Mouse (Mus musculus): ENCODE measurements around the gene Pgm5.
"Not testable (repeated sequence)": the region's sequence is repeated elsewhere in the genome, so short reads cannot be mapped to it uniquely, and the experiment has no call there.

Pgm5 gene

GRCm38 (mm10) chr19:24861612-24862451 lies at the start of gene Pgm5:
Pgm5 (minus strand) TSS chr19:24861855.
- in situ Hi-C loops (cut with MboI, MseI): no loop called here

GRCm38 (mm10) chr19:24908385-24909155 lies 46.9 kb upstream of the Pgm5 start:
- in situ Hi-C loops (cut with MboI, MseI): no loop called here

GRCm38 (mm10) chr19:24907655-24908054 lies 46.0 kb upstream of the Pgm5 start:
- in situ Hi-C loops (cut with MboI, MseI): no loop called here

GRCm38 (mm10) chr19:24902821-24903220 lies 41.2 kb upstream of the Pgm5 start:
- in situ Hi-C loops (cut with MboI, MseI): no loop called here

DNA sequence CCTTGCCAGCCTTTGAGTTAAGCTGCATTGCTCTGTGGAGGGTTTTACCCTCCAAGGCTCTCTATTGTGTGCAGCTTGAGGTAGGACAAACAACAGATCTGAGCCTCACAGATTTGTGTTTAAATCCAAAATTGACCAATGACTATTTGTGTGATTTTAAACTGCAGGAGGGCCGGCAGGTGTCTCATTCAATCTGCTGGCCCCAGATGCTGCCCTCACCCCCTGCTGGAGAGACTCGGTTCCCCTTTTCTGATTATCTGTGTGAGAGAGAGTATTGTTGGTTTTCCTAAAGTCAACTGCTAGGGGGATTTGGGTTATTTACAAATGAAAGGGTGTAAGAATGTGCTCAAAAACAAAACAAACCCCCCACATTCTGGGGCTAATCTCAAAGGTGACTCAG lies 40.6 kb upstream of the Pgm5 start:
- in situ Hi-C loops (cut with MboI, MseI): no loop called here

- in situ Hi-C loops (cut with MboI, MseI): no loop called here
Measured at GRCm38 (mm10) chr19:24901666-24902065, 40.0 kb upstream of the Pgm5 start.

GRCm38 (mm10) chr19:24900581-24901220 lies 39.0 kb upstream of the Pgm5 start, which contains the start of gene Foxd4:
Foxd4 (minus strand) TSS chr19:24901197.
- in situ Hi-C loops (cut with MboI, MseI): no loop called here

DNA sequence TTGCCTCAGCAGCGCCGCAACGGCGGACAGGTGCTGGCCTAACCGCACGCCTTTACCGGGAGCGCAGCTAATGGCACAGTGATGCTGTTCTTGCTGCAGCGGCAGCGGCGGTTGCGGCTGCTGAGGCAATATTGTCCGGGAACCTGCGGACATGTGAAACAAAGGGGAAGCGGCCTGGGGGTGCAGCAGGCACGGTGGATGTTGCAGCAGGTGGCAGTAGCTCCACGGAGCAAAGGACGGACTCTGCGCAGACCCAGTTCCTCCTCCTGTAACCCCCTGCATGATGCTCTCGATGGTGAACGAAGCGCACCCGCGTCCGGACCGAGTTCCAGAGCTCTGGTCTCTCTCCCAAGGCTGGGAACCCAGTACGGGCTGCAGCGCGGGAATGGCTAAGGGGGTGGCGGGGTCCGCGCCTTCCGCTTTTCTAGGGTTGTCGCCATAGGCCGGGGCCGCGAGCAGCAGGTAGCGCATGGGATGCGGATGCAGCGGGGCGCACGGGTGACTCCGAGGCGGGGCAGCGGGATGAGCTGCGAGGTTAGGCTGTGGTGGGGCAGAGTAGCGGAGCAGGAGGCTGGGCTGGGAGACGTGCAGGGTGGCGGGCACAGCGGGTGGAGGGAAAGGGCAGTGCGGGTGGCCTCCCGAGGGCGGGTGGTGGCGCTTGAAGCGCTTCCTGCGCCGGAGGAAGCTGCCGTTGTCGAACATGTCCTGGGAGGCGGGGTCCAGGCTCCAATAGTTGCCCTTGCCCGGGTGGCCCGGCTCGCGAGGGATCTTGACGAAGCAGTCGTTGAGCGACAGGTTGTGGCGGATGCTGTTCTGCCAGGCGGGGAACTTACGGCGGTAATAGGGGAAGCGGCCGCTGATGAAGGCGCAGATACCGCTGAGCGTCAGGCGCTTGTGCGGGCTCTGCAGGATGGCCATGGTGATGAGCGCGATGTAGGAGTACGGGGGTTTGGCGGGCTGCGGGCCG lies 38.2 kb upstream of the Pgm5 start:
- in situ Hi-C loops (cut with MboI, MseI): no loop called here

GRCm38 (mm10) chr19:24898737-24899577 lies 37.3 kb upstream of the Pgm5 start:
- in situ Hi-C loops (cut with MboI, MseI): no loop called here

GRCm38 (mm10) chr19:24897896-24898736 lies 36.5 kb upstream of the Pgm5 start:
- in situ Hi-C loops (cut with MboI, MseI): no loop called here

- in situ Hi-C loops (cut with MboI, MseI): no loop called here
Measured at GRCm38 (mm10) chr19:24897006-24897895, 35.6 kb upstream of the Pgm5 start.

- in situ Hi-C loops (cut with MboI, MseI): no loop called here
Measured at GRCm38 (mm10) chr19:24896536-24896935, 34.9 kb upstream of the Pgm5 start.

DNA sequence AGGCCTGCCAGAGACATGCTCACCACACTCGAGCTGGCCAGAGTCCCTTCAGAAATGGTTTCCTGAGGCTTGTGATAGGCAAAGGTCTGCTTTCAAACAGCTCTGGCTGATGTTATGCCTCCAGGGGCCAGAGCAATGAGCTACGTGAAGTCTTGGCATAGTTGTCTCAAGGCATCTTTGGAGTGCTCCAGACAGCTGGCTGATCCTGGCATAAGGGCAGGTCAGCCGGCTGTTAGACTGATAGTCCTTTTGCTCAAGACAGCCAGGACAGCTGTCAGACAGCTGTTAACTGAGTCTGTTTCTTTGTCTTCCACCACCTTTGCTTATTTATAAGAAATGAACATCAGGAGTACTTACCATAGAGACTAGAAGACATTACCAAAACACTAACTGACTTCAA lies 25.2 kb upstream of the Pgm5 start:
- in situ Hi-C loops (cut with MboI, MseI): loop anchor here in 1 of 2 experiments (10.0 kb wide), 1 partner anchor 1958 kb away; no protein-coding TSS in a partner anchor

DNA sequence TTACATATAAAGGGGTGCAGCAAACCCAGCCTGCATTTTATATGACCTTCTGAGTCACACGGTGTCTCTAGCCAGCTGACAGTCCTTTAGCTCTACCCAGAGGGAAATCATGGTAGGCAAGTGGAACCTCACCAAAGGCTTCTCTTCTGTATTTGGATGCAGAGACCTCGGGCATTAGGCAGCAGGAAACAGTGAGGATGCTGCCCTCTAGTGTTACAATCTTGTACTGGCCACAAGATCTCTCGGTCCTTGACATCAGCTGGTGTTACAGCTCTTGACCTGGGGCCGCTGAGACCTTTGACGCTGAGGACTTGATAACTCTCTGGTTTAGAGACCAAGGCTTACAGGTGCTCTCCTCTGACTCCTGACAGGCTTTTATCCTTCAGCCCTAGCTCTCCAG lies 23.8 kb upstream of the Pgm5 start:
- in situ Hi-C loops (cut with MboI, MseI): loop anchor here in 1 of 2 experiments (10.0 kb wide), 1 partner anchor 1959 kb away; no protein-coding TSS in a partner anchor

DNA sequence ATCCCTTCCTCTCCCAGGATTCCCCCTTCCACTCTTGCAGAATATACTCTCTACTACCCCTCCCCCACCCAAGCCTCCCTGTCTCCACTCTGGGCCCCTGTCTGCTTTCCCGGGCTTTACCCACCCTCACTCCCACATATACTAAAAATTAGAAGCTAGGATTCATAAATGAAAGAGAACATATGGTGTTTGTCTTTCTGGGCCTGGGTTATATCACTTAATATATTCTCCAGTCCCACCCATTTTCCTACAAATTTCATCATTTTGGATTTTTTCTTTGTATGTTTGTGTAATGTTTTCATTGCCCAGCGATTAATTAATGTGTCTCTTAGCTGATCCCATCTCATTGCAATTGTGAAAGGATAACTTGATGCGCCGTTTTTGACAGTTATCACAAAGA lies 19.6 kb upstream of the Pgm5 start:
- in situ Hi-C loops (cut with MboI, MseI): loop anchor here in 1 of 2 experiments (10.0 kb wide), 1 partner anchor 1964 kb away; no protein-coding TSS in a partner anchor

DNA sequence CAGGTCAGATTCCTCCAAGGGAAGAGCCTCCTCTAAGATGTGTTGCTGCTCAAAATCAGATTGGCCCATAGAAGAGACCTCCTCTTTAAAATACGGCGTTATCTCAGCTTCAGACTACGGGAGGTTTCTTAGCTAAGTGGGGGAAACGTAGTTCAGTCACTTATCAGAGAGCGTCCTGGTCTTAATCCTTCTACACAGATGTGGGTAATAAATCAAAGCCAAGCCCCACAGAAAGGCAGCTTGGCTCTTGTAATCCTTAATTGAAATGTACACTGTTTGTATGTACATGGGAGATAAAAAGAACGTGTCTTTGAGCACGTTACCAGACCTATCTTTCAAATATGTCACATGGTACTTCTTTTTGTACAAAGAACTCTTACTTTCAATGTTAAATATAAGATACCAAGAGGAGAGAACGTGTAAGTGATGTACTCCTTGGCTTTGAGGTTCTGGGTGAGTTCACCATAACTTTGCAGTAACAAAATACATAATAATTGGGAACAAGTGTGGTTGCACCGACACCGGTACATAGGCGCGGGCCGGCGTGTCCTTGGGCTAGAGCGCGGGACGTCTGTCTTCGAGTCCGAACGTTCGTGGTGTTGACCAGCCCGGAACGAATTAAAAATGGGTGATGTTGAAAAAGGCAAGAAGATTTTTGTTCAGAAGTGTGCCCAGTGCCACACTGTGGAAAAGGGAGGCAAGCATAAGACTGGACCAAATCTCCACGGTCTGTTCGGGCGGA lies 13.6 kb upstream of the Pgm5 start, which contains the start of gene Gm10053:
TSS of gene Gm10053 (plus strand) at position 558 of the 742 bp plus-strand sequence.
- in situ Hi-C loops (cut with MboI, MseI): not testable (repeated sequence)

GRCm38 (mm10) chr19:24873873-24874272 lies 12.2 kb upstream of the Pgm5 start:
- in situ Hi-C loops (cut with MboI, MseI): loop anchor here (5.0 kb wide), 5 partner anchors 167 to 587 kb away; no protein-coding TSS in a partner anchor

Data from T-helper 17 cell (primary cell).